Mouse (Mus musculus): ENCODE measurements around the gene Fndc3a. TPM values are rescaled to one million over a fixed set of nuclear protein-coding genes. Genes with fewer than 3 reads are reported as not detected.

The Fndc3a gene
- polyA plus RNA-seq, 1 experiment from 2014 or later, result 48.1 TPM

- H3K36me3 ChIP-seq (ENCODE audit: poor library complexity, severe bottlenecking), result no peaks in the 10 kb centered on the region
- no peak overlapping the region for H3K9ac ChIP-seq
- no peak overlapping the region for H3K27ac ChIP-seq
- H3K4me2 ChIP-seq, result no peak overlapping the region
- H3K4me3 ChIP-seq, result no peak overlapping the region
- no peaks in the 10 kb centered on the region for H3K4me1 ChIP-seq
- H3K27me3 ChIP-seq, result no peaks in the 10 kb centered on the region
- no peak for ATAC-seq
- H3K9me3 ChIP-seq (replicated peaks), result no peaks in the 10 kb centered on the region
Measured at GRCm38 (mm10) chr14:72645512-72645911, 64.3 kb downstream of the Fndc3a start.

- no peak overlapping the region for H3K4me2 ChIP-seq
- H3K4me3 ChIP-seq, result no peak overlapping the region
- no peak overlapping the region for H3K9ac ChIP-seq
- H3K27me3 ChIP-seq, result no peaks in the 10 kb centered on the region
- H3K9me3 ChIP-seq (replicated peaks), result no peaks in the 10 kb centered on the region
- H3K27ac ChIP-seq, result no peak overlapping the region
- ATAC-seq, result no peak
- H3K4me1 ChIP-seq, result no peaks in the 10 kb centered on the region
- 97% methylated on average over 1 of the region's 1 CpGs for WGBS
- H3K36me3 ChIP-seq (ENCODE audit: poor library complexity, severe bottlenecking), result no peaks in the 10 kb centered on the region
Measured at GRCm38 (mm10) chr14:72644620-72645019, 65.2 kb downstream of the Fndc3a start.

- H3K9ac ChIP-seq, result no peak overlapping the region
- H3K27me3 ChIP-seq, result no peaks in the 10 kb centered on the region
- no peaks in the 10 kb centered on the region for H3K36me3 ChIP-seq (ENCODE audit: poor library complexity, severe bottlenecking)
- no peak overlapping the region for H3K4me3 ChIP-seq
- no peaks in the 10 kb centered on the region for H3K9me3 ChIP-seq (replicated peaks)
- no peak overlapping the region for H3K27ac ChIP-seq
- WGBS, result 94% methylated on average over 6 of the region's 6 CpGs
- H3K4me2 ChIP-seq, result no peak overlapping the region
- no peaks in the 10 kb centered on the region for H3K4me1 ChIP-seq
- no peak for ATAC-seq
Measured at GRCm38 (mm10) chr14:72638507-72638906, 71.3 kb downstream of the Fndc3a start.

GRCm38 (mm10) chr14:72633571-72633970, 76.2 kb downstream of the Fndc3a start:
- H3K9me3 ChIP-seq (replicated peaks), result no peaks in the 10 kb centered on the region
- no peak overlapping the region for H3K4me3 ChIP-seq
- WGBS, result 86% methylated on average over 2 of the region's 2 CpGs
- H3K9ac ChIP-seq, result no peak overlapping the region
- no peak for ATAC-seq
- no peak overlapping the region for H3K4me2 ChIP-seq
- H3K36me3 ChIP-seq (ENCODE audit: poor library complexity, severe bottlenecking), result no peaks in the 10 kb centered on the region
- H3K27me3 ChIP-seq, result no peaks in the 10 kb centered on the region
- H3K27ac ChIP-seq, result no peak overlapping the region
- no peaks in the 10 kb centered on the region for H3K4me1 ChIP-seq

GRCm38 (mm10) chr14:72625411-72625810, 84.4 kb downstream of the Fndc3a start:
- Histone ChIP-seq H3K9me3 (replicated peaks) (no peaks in the 10 kb centered on the region), H3K36me3 (ENCODE audit: poor library complexity, severe bottlenecking) (no peaks in the 10 kb centered on the region), H3K27me3 (no peaks in the 10 kb centered on the region), H3K4me2 (no peak overlapping the region), H3K27ac (no peak overlapping the region), H3K9ac (no peak overlapping the region), H3K4me1 (no peaks in the 10 kb centered on the region), H3K4me3 (no peak overlapping the region)
- no peak for ATAC-seq

GRCm38 (mm10) chr14:72604077-72604476, 105.7 kb downstream of the Fndc3a start:
- H3K4me1 ChIP-seq, result peaks cover 17% of the 10 kb centered on the region
- no peaks in the 10 kb centered on the region for H3K9me3 ChIP-seq (replicated peaks)
- ATAC-seq, result no peak
- H3K36me3 ChIP-seq (ENCODE audit: poor library complexity, severe bottlenecking), result no peaks in the 10 kb centered on the region
- no peak overlapping the region for H3K4me2 ChIP-seq
- H3K9ac ChIP-seq, result no peak overlapping the region
- H3K27me3 ChIP-seq, result no peaks in the 10 kb centered on the region
- H3K27ac ChIP-seq, result no peak overlapping the region
- H3K4me3 ChIP-seq, result no peak overlapping the region
- 95% methylated on average over 3 of the region's 3 CpGs for WGBS

GRCm38 (mm10) chr14:72603194-72603521, 106.6 kb downstream of the Fndc3a start:
- Histone ChIP-seq H3K4me2 (peak overlapping the region; percentile 86), H3K9ac (peak overlapping the region; percentile 76), H3K27me3 (no peaks in the 10 kb centered on the region), H3K4me1 (peaks cover 17% of the 10 kb centered on the region), H3K9me3 (replicated peaks) (no peaks in the 10 kb centered on the region), H3K4me3 (peak overlapping the region; percentile 57), H3K27ac (peak overlapping the region; percentile 79), H3K36me3 (ENCODE audit: poor library complexity, severe bottlenecking) (no peaks in the 10 kb centered on the region)
- ATAC-seq, result no peak; the same call in none of the 2 replicates
- WGBS, result 2% methylated on average over 8 of the region's 8 CpGs

- H3K4me1 ChIP-seq, result peaks cover 17% of the 10 kb centered on the region
- peak overlapping the region; percentile 79 for H3K27ac ChIP-seq
- 2% methylated on average over 20 of the region's 20 CpGs for WGBS
- H3K9ac ChIP-seq, result peak overlapping the region; percentile 76
- H3K4me2 ChIP-seq, result peak overlapping the region; percentile 86
- H3K9me3 ChIP-seq (replicated peaks), result no peaks in the 10 kb centered on the region
- H3K36me3 ChIP-seq (ENCODE audit: poor library complexity, severe bottlenecking), result peaks cover 4% of the 10 kb centered on the region
- H3K27me3 ChIP-seq, result no peaks in the 10 kb centered on the region
- peak overlapping the region; percentile 57 for H3K4me3 ChIP-seq
- ATAC-seq, result peak; percentile 97
Measured at GRCm38 (mm10) chr14:72602521-72603193, 107.1 kb downstream of the Fndc3a start.

- Histone ChIP-seq H3K4me1 (peaks cover 17% of the 10 kb centered on the region), H3K9ac (peak overlapping the region; percentile 76), H3K27ac (no peak overlapping the region), H3K36me3 (ENCODE audit: poor library complexity, severe bottlenecking) (peaks cover 6% of the 10 kb centered on the region), H3K4me3 (peak overlapping the region; percentile 57), H3K9me3 (replicated peaks) (no peaks in the 10 kb centered on the region), H3K4me2 (peak overlapping the region; percentile 86), H3K27me3 (no peaks in the 10 kb centered on the region)
- no peak; the same call in 1 of the 2 replicates for ATAC-seq
- 74% methylated on average over 5 of the region's 5 CpGs for WGBS
Measured at GRCm38 (mm10) chr14:72601381-72602305, 108.2 kb downstream of the Fndc3a start.

- Histone ChIP-seq H3K4me3 (no peak overlapping the region), H3K4me2 (no peak overlapping the region), H3K36me3 (ENCODE audit: poor library complexity, severe bottlenecking) (peaks cover 9% of the 10 kb centered on the region), H3K27ac (no peak overlapping the region), H3K9ac (no peak overlapping the region), H3K27me3 (no peaks in the 10 kb centered on the region), H3K4me1 (peaks cover 17% of the 10 kb centered on the region), H3K9me3 (replicated peaks) (no peaks in the 10 kb centered on the region)
- ATAC-seq, result no peak
- 93% methylated on average over 6 of the region's 6 CpGs for WGBS
Measured at GRCm38 (mm10) chr14:72600375-72600774, 109.4 kb downstream of the Fndc3a start.

GRCm38 (mm10) chr14:72598976-72599740, 110.6 kb downstream of the Fndc3a start:
- no peaks in the 10 kb centered on the region for H3K27me3 ChIP-seq
- no peak overlapping the region for H3K4me2 ChIP-seq
- H3K36me3 ChIP-seq (ENCODE audit: poor library complexity, severe bottlenecking), result peaks cover 9% of the 10 kb centered on the region
- H3K4me1 ChIP-seq, result peaks cover 17% of the 10 kb centered on the region
- no peaks in the 10 kb centered on the region for H3K9me3 ChIP-seq (replicated peaks)
- H3K4me3 ChIP-seq, result no peak overlapping the region
- ATAC-seq, result no peak
- H3K9ac ChIP-seq, result no peak overlapping the region
- H3K27ac ChIP-seq, result no peak overlapping the region
- 95% methylated on average over 7 of the region's 7 CpGs for WGBS

GRCm38 (mm10) chr14:72594191-72594590, 115.6 kb downstream of the Fndc3a start:
- Histone ChIP-seq H3K4me2 (no peak overlapping the region), H3K27me3 (no peaks in the 10 kb centered on the region), H3K9ac (no peak overlapping the region), H3K36me3 (ENCODE audit: poor library complexity, severe bottlenecking) (peaks cover 15% of the 10 kb centered on the region), H3K4me1 (no peaks in the 10 kb centered on the region), H3K27ac (no peak overlapping the region), H3K9me3 (replicated peaks) (no peaks in the 10 kb centered on the region), H3K4me3 (no peak overlapping the region)
- ATAC-seq, result no peak
- 98% methylated on average over 7 of the region's 7 CpGs for WGBS

Measured in forebrain, embryonic 13.5 days (tissue).